Mouse (Mus musculus): ENCODE data around the gene Phyhd1. TPM values are rescaled to one million over a fixed set of nuclear protein-coding genes. Genes with fewer than 3 reads are reported as not detected.

The Phyhd1 gene
- polyA plus RNA-seq, 1 experiment = 11.4 TPM

GRCm38 (mm10) chr2:30244595-30245178 is 21.3 kb upstream of the Phyhd1 start:
- no peak for TF ChIP-seq CTCF (IDR thresholded peaks at IDR 0.05; ENCODE audit: low read depth, low read length)
- TF ChIP-seq EP300 (IDR thresholded peaks at IDR 0.05; ENCODE audit: insufficient read depth, low read depth, low read length) = no peak
- no peak for TF ChIP-seq POLR2A (IDR thresholded peaks at IDR 0.05; ENCODE audit: insufficient read depth, low read length)
- no peak overlapping the region for H3K4me3 ChIP-seq (ENCODE audit: low read depth, low read length)
- H3K9me3 ChIP-seq (replicated peaks; ENCODE audit: control insufficient read depth, insufficient read depth, low read length, poor library complexity, severe bottlenecking) = no peaks in the 10 kb centered on the region
- no peaks in the 10 kb centered on the region; the same call in 1 of the 2 replicates for H3K36me3 ChIP-seq (ENCODE audit: control insufficient read depth, insufficient read depth, low read length, poor library complexity, severe bottlenecking)
- no peak overlapping the region for H3K9ac ChIP-seq (ENCODE audit: low read depth, poor library complexity, severe bottlenecking)
- H3K4me1 ChIP-seq (ENCODE audit: control insufficient read depth, insufficient read depth, low read length) = no peaks in the 10 kb centered on the region
- no peaks in the 10 kb centered on the region for H3K27me3 ChIP-seq (ENCODE audit: control insufficient read depth, insufficient read depth, low read length, poor library complexity, severe bottlenecking)
- no peak overlapping the region for H3K27ac ChIP-seq (ENCODE audit: insufficient read depth, low read length)

GRCm38 (mm10) chr2:30247036-30247435 is 19.0 kb upstream of the Phyhd1 start:
- no peaks in the 10 kb centered on the region for H3K27me3 ChIP-seq (ENCODE audit: control insufficient read depth, insufficient read depth, low read length, poor library complexity, severe bottlenecking)
- peaks cover 2% of the 10 kb centered on the region for H3K4me1 ChIP-seq (ENCODE audit: control insufficient read depth, insufficient read depth, low read length)
- H3K9ac ChIP-seq (ENCODE audit: low read depth, poor library complexity, severe bottlenecking) = no peak overlapping the region
- H3K9me3 ChIP-seq (replicated peaks; ENCODE audit: control insufficient read depth, insufficient read depth, low read length, poor library complexity, severe bottlenecking) = no peaks in the 10 kb centered on the region
- TF ChIP-seq CTCF (IDR thresholded peaks at IDR 0.05; ENCODE audit: low read depth, low read length) (no peak), POLR2A (IDR thresholded peaks at IDR 0.05; ENCODE audit: insufficient read depth, low read length) (no peak), EP300 (IDR thresholded peaks at IDR 0.05; ENCODE audit: insufficient read depth, low read depth, low read length) (no peak)
- H3K4me3 ChIP-seq (ENCODE audit: low read depth, low read length) = no peak overlapping the region
- no peaks in the 10 kb centered on the region for H3K36me3 ChIP-seq (ENCODE audit: control insufficient read depth, insufficient read depth, low read length, poor library complexity, severe bottlenecking)
- H3K27ac ChIP-seq (ENCODE audit: insufficient read depth, low read length) = no peak overlapping the region

GRCm38 (mm10) chr2:30247681-30248080 is 18.3 kb upstream of the Phyhd1 start:
- no peak for TF ChIP-seq EP300 (IDR thresholded peaks at IDR 0.05; ENCODE audit: insufficient read depth, low read depth, low read length)
- TF ChIP-seq CTCF (IDR thresholded peaks at IDR 0.05; ENCODE audit: low read depth, low read length) = no peak
- no peak for TF ChIP-seq POLR2A (IDR thresholded peaks at IDR 0.05; ENCODE audit: insufficient read depth, low read length)
- H3K4me1 ChIP-seq (ENCODE audit: control insufficient read depth, insufficient read depth, low read length) = peaks cover 2% of the 10 kb centered on the region
- H3K36me3 ChIP-seq (ENCODE audit: control insufficient read depth, insufficient read depth, low read length, poor library complexity, severe bottlenecking) = no peaks in the 10 kb centered on the region
- no peak overlapping the region for H3K4me3 ChIP-seq (ENCODE audit: low read depth, low read length)
- no peaks in the 10 kb centered on the region for H3K9me3 ChIP-seq (replicated peaks; ENCODE audit: control insufficient read depth, insufficient read depth, low read length, poor library complexity, severe bottlenecking)
- no peaks in the 10 kb centered on the region for H3K27me3 ChIP-seq (ENCODE audit: control insufficient read depth, insufficient read depth, low read length, poor library complexity, severe bottlenecking)
- no peak overlapping the region for H3K27ac ChIP-seq (ENCODE audit: insufficient read depth, low read length)
- no peak overlapping the region for H3K9ac ChIP-seq (ENCODE audit: low read depth, poor library complexity, severe bottlenecking)

- H3K4me3 ChIP-seq (ENCODE audit: low read depth, low read length) = no peak overlapping the region
- peaks cover 4% of the 10 kb centered on the region for H3K4me1 ChIP-seq (ENCODE audit: control insufficient read depth, insufficient read depth, low read length)
- no peak for TF ChIP-seq CTCF (IDR thresholded peaks at IDR 0.05; ENCODE audit: low read depth, low read length)
- no peak for TF ChIP-seq POLR2A (IDR thresholded peaks at IDR 0.05; ENCODE audit: insufficient read depth, low read length)
- TF ChIP-seq EP300 (IDR thresholded peaks at IDR 0.05; ENCODE audit: insufficient read depth, low read depth, low read length) = no peak
- no peaks in the 10 kb centered on the region for H3K36me3 ChIP-seq (ENCODE audit: control insufficient read depth, insufficient read depth, low read length, poor library complexity, severe bottlenecking)
- H3K9me3 ChIP-seq (replicated peaks; ENCODE audit: control insufficient read depth, insufficient read depth, low read length, poor library complexity, severe bottlenecking) = no peaks in the 10 kb centered on the region
- no peaks in the 10 kb centered on the region for H3K27me3 ChIP-seq (ENCODE audit: control insufficient read depth, insufficient read depth, low read length, poor library complexity, severe bottlenecking)
- no peak overlapping the region for H3K27ac ChIP-seq (ENCODE audit: insufficient read depth, low read length)
- H3K9ac ChIP-seq (ENCODE audit: low read depth, poor library complexity, severe bottlenecking) = no peak overlapping the region
Measured at GRCm38 (mm10) chr2:30249182-30249581, 16.8 kb upstream of the Phyhd1 start.

- H3K27me3 ChIP-seq (ENCODE audit: control insufficient read depth, insufficient read depth, low read length, poor library complexity, severe bottlenecking) = no peaks in the 10 kb centered on the region
- H3K36me3 ChIP-seq (ENCODE audit: control insufficient read depth, insufficient read depth, low read length, poor library complexity, severe bottlenecking) = 0 out of 2 replicates have a peak, but pooled peaks cover 3% of the 10 kb centered on the region
- no peak for TF ChIP-seq CTCF (IDR thresholded peaks at IDR 0.05; ENCODE audit: low read depth, low read length)
- TF ChIP-seq EP300 (IDR thresholded peaks at IDR 0.05; ENCODE audit: insufficient read depth, low read depth, low read length) = no peak
- TF ChIP-seq POLR2A (IDR thresholded peaks at IDR 0.05; ENCODE audit: insufficient read depth, low read length) = no peak
- H3K27ac ChIP-seq (ENCODE audit: insufficient read depth, low read length) = 0 out of 2 replicates have a peak overlapping the region, but pooled peaks have one; percentile 1
- no peak overlapping the region for H3K9ac ChIP-seq (ENCODE audit: low read depth, poor library complexity, severe bottlenecking)
- H3K9me3 ChIP-seq (replicated peaks; ENCODE audit: control insufficient read depth, insufficient read depth, low read length, poor library complexity, severe bottlenecking) = no peaks in the 10 kb centered on the region
- no peak overlapping the region for H3K4me3 ChIP-seq (ENCODE audit: low read depth, low read length)
- H3K4me1 ChIP-seq (ENCODE audit: control insufficient read depth, insufficient read depth, low read length) = peaks cover 4% of the 10 kb centered on the region
Measured at GRCm38 (mm10) chr2:30250166-30251128, 15.6 kb upstream of the Phyhd1 start.

Measured in ES-Bruce4 (cell line).